Mouse (Mus musculus) E14TG2a.4 (cell line): Measurements from ENCODE around the gene Gltp.

Experiments used
- CTCF ChIP-seq: conservative IDR thresholded peaks from 2 replicates; pipeline ENCODE4 v1.5.1; 2014; ENCODE audit warnings: low read length
- NANOG ChIP-seq: IDR thresholded peaks from 2 replicates; pipeline ENCODE4 v1.6.1; 2014; ENCODE audit warnings: borderline replicate concordance, low read length, mixed read lengths
- POU5F1 ChIP-seq: IDR thresholded peaks from 2 replicates; pipeline ENCODE4 v1.6.1; 2014; ENCODE audit warnings: low read length, borderline replicate concordance

DNA sequence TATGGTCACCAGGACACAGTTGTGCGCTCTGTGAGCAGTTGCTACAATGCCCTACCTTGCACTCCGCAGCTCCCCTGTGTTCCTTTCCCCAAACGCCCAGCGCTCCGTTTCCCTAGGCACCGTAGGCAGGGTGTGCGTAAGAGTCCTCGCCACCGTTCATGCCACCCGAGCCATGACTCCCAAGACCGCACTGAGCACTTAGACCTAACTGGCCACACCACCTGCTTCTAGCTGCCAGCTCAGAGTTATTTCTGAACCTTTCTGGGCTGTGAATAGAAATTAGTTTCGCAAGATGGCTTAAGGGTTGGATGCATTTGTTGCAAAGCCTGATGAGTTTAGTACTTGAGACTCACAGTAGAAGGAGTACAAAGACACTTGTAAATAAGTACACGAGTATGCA is 32.1 kb upstream of the Gltp start:
- TF ChIP-seq POU5F1, result no peak
- TF ChIP-seq CTCF, result no peak
- no peak for TF ChIP-seq NANOG
